Mouse (Mus musculus) erythroblast, embryonic 14.5 days (primary cell): ENCODE results near the gene Tbxas1. TPM values are rescaled to one million over a fixed set of nuclear protein-coding genes. Genes with fewer than 3 reads are reported as not detected.
A peak's percentile ranks its signal among the peaks of the same experiment; 100 is the strongest.

Source experiments
- H3K27me3 ChIP-seq: 2 replicates; pipeline ENCODE4 v1.6.1; 2012; ENCODE audit warnings: inconsistent platforms; ENCODE audit not compliant: control insufficient read depth
- H3K36me3 ChIP-seq: 2 replicates; pipeline ENCODE4 v1.6.1; 2012; ENCODE audit warnings: mild to moderate bottlenecking, inconsistent platforms; ENCODE audit not compliant: control insufficient read depth
- H3K4me1 ChIP-seq: 2 replicates; pipeline ENCODE4 v1.6.1; 2012; ENCODE audit warnings: inconsistent platforms; ENCODE audit not compliant: control insufficient read depth
- H3K4me3 ChIP-seq: replicated peaks from 2 replicates; pipeline ENCODE3; 2012; ENCODE audit warnings: moderate library complexity, mild to moderate bottlenecking, inconsistent platforms
- H3K9me3 ChIP-seq: 2 replicates; pipeline ENCODE4 v1.6.1; 2012; ENCODE audit warnings: low read length, inconsistent platforms, mixed read lengths; ENCODE audit not compliant: control insufficient read depth
- GATA1 ChIP-seq: IDR thresholded peaks from 2 replicates; pipeline ENCODE4 v1.6.1; 2012; ENCODE audit warnings: low read length, inconsistent platforms, mixed read lengths
- TAL1 ChIP-seq: IDR thresholded peaks from 3 replicates; pipeline ENCODE4 v1.6.1; 2012; ENCODE audit warnings: low read length, inconsistent platforms, mixed read lengths
- polyA plus RNA-seq: library from polyadenylated mRNA; stranded (reverse); fragments of >175 nt; gene quantifications from 2 replicates; pipeline ENCODE4 v1.2.3, GENCODE M21; 2012

The Tbxas1 gene
- polyA plus RNA-seq, 1 experiment = 0.19 TPM

GRCm38 (mm10) chr6:38920141-38920540 is 44.9 kb downstream of the Tbxas1 start:
- H3K36me3 ChIP-seq = peaks cover 45% of the 10 kb centered on the region
- peak overlapping the region; percentile 42 for H3K4me3 ChIP-seq
- H3K27me3 ChIP-seq = no peaks in the 10 kb centered on the region
- TF ChIP-seq TAL1 = no peak
- no peak for TF ChIP-seq GATA1
- peaks cover 100% of the 10 kb centered on the region for H3K4me1 ChIP-seq
- H3K9me3 ChIP-seq = no peaks in the 10 kb centered on the region

GRCm38 (mm10) chr6:38921095-38921809 is 46.0 kb downstream of the Tbxas1 start:
- no peaks in the 10 kb centered on the region for H3K27me3 ChIP-seq
- peak overlapping the region; percentile 56 for H3K4me3 ChIP-seq
- H3K9me3 ChIP-seq = no peaks in the 10 kb centered on the region
- peaks cover 100% of the 10 kb centered on the region for H3K4me1 ChIP-seq
- peak; percentile 90 for TF ChIP-seq GATA1
- peak; percentile 86 for TF ChIP-seq TAL1
- H3K36me3 ChIP-seq = peaks cover 45% of the 10 kb centered on the region

GRCm38 (mm10) chr6:38921810-38922116 is 46.6 kb downstream of the Tbxas1 start:
- peaks cover 4% of the 10 kb centered on the region; the same call in 1 of the 2 replicates for H3K27me3 ChIP-seq
- peak overlapping the region; percentile 56 for H3K4me3 ChIP-seq
- peaks cover 100% of the 10 kb centered on the region for H3K4me1 ChIP-seq
- TF ChIP-seq TAL1 (peak; percentile 46; the same call in 2 of the 3 replicates), GATA1 (peak; percentile 56)
- peaks cover 49% of the 10 kb centered on the region for H3K36me3 ChIP-seq
- no peaks in the 10 kb centered on the region for H3K9me3 ChIP-seq

- Histone ChIP-seq H3K27me3 (peaks cover 8% of the 10 kb centered on the region), H3K4me1 (peaks cover 97% of the 10 kb centered on the region), H3K36me3 (peaks cover 44% of the 10 kb centered on the region), H3K9me3 (no peaks in the 10 kb centered on the region), H3K4me3 (no peak overlapping the region)
- no peak for TF ChIP-seq TAL1
- no peak for TF ChIP-seq GATA1
Measured at GRCm38 (mm10) chr6:38922517-38922916, 47.3 kb downstream of the Tbxas1 start.

DNA sequence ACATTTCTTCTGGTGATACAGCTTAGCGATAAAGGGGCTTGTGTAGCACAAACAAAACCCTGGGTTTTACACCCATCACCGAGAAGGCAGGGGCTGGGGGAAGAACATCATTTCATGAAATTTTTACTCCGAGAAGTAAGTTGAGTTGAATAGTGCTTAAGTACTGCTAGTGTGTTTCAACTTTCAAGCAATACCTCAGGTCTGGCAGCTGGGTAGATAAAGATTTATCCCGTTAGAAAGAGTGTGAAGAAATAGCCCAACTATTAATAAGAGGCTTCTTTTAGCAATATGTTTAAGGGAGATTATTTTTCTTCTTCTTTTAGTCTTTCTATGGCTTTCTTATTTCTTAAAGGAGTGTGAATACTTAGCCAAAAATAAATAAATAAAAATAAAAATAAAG is 48.2 kb downstream of the Tbxas1 start:
- Histone ChIP-seq H3K4me3 (peak overlapping the region; percentile 59), H3K9me3 (no peaks in the 10 kb centered on the region), H3K27me3 (peaks cover 17% of the 10 kb centered on the region), H3K4me1 (peaks cover 95% of the 10 kb centered on the region), H3K36me3 (peaks cover 43% of the 10 kb centered on the region)
- no peak; the same call in 1 of the 2 replicates for TF ChIP-seq GATA1
- no peak for TF ChIP-seq TAL1

- no peaks in the 10 kb centered on the region for H3K9me3 ChIP-seq
- TF ChIP-seq TAL1 = peak; percentile 69
- peak; percentile 98 for TF ChIP-seq GATA1
- peak overlapping the region; percentile 59 for H3K4me3 ChIP-seq
- H3K36me3 ChIP-seq = peaks cover 36% of the 10 kb centered on the region
- H3K4me1 ChIP-seq = peaks cover 94% of the 10 kb centered on the region
- peaks cover 24% of the 10 kb centered on the region for H3K27me3 ChIP-seq
Measured at GRCm38 (mm10) chr6:38923870-38924817, 48.9 kb downstream of the Tbxas1 start.

GRCm38 (mm10) chr6:38925719-38926118 is 50.5 kb downstream of the Tbxas1 start:
- H3K4me3 ChIP-seq = peak overlapping the region; percentile 52
- peaks cover 87% of the 10 kb centered on the region for H3K4me1 ChIP-seq

DNA sequence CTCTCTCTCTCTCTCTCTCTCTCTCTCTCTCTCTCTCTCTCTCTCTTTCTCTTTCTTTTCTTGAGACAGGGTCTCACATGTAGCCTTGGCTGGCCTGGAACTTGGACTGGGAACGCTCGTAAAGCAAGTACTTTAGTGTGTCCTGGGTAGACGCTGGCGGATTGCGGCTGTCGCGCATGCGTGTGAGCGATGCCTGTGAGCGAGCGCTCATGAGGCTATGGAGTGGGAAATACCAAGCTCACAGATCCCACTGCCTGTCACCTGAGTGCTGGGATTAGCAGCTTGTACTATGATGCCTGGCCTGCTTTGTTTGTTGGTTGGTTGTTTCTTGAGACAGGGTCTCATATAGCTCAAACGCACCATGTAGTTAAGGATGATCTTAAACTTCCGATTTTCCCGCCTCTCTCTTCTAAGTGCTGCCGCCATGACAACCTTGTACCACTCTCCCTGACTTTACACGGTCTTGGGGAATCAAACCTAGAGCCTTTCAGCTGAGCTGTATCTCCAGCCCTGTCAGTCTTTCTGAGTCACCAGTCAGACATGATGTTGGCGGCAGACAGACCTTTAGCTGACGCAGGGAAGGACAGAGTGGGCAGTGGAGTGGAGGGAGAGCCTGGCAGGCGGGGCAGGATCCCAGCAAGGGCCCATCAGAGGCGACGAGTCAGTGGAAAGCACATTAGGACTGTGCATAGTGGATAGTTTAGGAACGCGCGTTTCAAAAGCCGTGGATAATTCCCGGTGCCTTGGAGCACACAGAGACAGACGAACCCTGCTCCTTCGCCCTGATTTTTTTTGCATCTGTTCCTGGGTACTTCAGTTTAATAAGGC is 51.1 kb downstream of the Tbxas1 start:
- Histone ChIP-seq H3K36me3 (peaks cover 25% of the 10 kb centered on the region), H3K9me3 (peaks cover 4% of the 10 kb centered on the region), H3K4me3 (peak overlapping the region; percentile 52), H3K27me3 (peaks cover 45% of the 10 kb centered on the region), H3K4me1 (peaks cover 81% of the 10 kb centered on the region)
- no peak for TF ChIP-seq TAL1
- no peak for TF ChIP-seq GATA1

More at GRCm38 (mm10) chr6:38925719-38926118, 50.5 kb downstream of the Tbxas1 start:
- Histone ChIP-seq H3K36me3 (peaks cover 26% of the 10 kb centered on the region), H3K9me3 (no peaks in the 10 kb centered on the region), H3K27me3 (peaks cover 39% of the 10 kb centered on the region)
- no peak for TF ChIP-seq TAL1
- TF ChIP-seq GATA1 = no peak

GRCm38 (mm10) chr6:38926963-38927361 is 51.8 kb downstream of the Tbxas1 start:
- no peak for TF ChIP-seq TAL1
- TF ChIP-seq GATA1 = no peak
- Histone ChIP-seq H3K27me3 (peaks cover 48% of the 10 kb centered on the region), H3K36me3 (peaks cover 24% of the 10 kb centered on the region), H3K9me3 (peaks cover 6% of the 10 kb centered on the region), H3K4me3 (no peak overlapping the region), H3K4me1 (peaks cover 75% of the 10 kb centered on the region)
